ENCODE assay signal across 9 mouse cellular contexts in genomic region chr16:94618543-94618942, GRCm38 (mm10). TPM values are rescaled to one million over a fixed set of nuclear protein-coding genes. Genes with fewer than 3 reads are reported as not detected.
DNase-seq lines count a peak whose midpoint lies in the region; ATAC-seq and TF ChIP-seq lines count a peak whose summit lies in the region.
"Had no signal": no experiment of that assay in that cellular context is flagged by ENCODE, and none has a peak within 500 bp of the region (broad histone marks: within the 10 kb centered on the region; RNA-seq: fewer than 3 reads in every experiment).

No protein-coding gene starts in this region.

- DNase-seq in right cerebral cortex, adult 18-20 months = peak; percentile 60
- no peak for DNase-seq in right cerebral cortex, postnatal 36 days (ENCODE audit: low spot score in 2 of 2)
- DNase-seq in cerebellum, adult 2 months = peak; percentile 72 to 80
- DNase-seq in gastrocnemius, adult 18-20 months (ENCODE audit: low spot score) = peak; percentile 80
- peak; percentile 55 for DNase-seq in left cerebral cortex, adult 11 months (ENCODE audit: low spot score)
- DNase-seq in right cerebral cortex, postnatal 4 days = peak; percentile 22

- peaks cover 8% of the 10 kb centered on the region; the same call in 1 of the 2 replicates for H3K4me1 ChIP-seq in cerebellum, adult 2 months (ENCODE audit: control insufficient read depth, insufficient read depth, low read length)
- no peaks in the 10 kb centered on the region; the same call in 1 of the 2 replicates for H3K4me1 ChIP-seq in hindbrain, embryonic 12.5 days

- ATAC-seq in hindbrain, embryonic 12.5 days (ENCODE audit: low FRiP score) = peak; percentile 68
- ATAC-seq in megakaryocyte, adult 5-6 weeks (ENCODE audit: poor library complexity, severe bottlenecking) = peak; percentile 96

- no peak overlapping the region for H3K4me2 ChIP-seq in hindbrain, embryonic 12.5 days (replicated peaks)
- H3K4me2 ChIP-seq: limb, embryonic 15.5 days had no signal

- peak; percentile 90 for TF ChIP-seq CTCF in cerebellum, adult 2 months (IDR thresholded peaks at IDR 0.05; ENCODE audit: borderline replicate concordance, insufficient read depth, low read depth, low read length)

- no peaks in the 10 kb centered on the region for H3K27me3 ChIP-seq in cerebellum, adult 2 months (ENCODE audit: control insufficient read depth, insufficient read depth, low read length)
- no peaks in the 10 kb centered on the region for H3K27me3 ChIP-seq in hindbrain, embryonic 12.5 days
- H3K27me3 ChIP-seq: limb, embryonic 15.5 days had no signal

- no peak overlapping the region for H3K9ac ChIP-seq in hindbrain, embryonic 12.5 days
- H3K9ac ChIP-seq: limb, embryonic 15.5 days had no signal

- no peaks in the 10 kb centered on the region; the same call in 1 of the 2 replicates for H3K36me3 ChIP-seq in hindbrain, embryonic 12.5 days

- no peak for TF ChIP-seq POLR2A in cerebellum, adult 2 months (IDR thresholded peaks at IDR 0.05; ENCODE audit: borderline replicate concordance, insufficient read depth, low read length)

- 37% methylated on average over 10 of the region's 10 CpGs for WGBS in cerebellum, adult 2 months
- WGBS in hindbrain, embryonic 12.5 days = 53% methylated on average over 10 of the region's 10 CpGs

- H3K4me3 ChIP-seq in cerebellum, adult 2 months (replicated peaks; ENCODE audit: insufficient read depth, low read depth, low read length) = no peak overlapping the region
- no peak overlapping the region for H3K4me3 ChIP-seq in hindbrain, embryonic 12.5 days
- H3K4me3 ChIP-seq: limb, embryonic 15.5 days had no signal

- H3K27ac ChIP-seq in cerebellum, adult 2 months (ENCODE audit: insufficient read depth, low read length) = no peak overlapping the region
- no peak overlapping the region for H3K27ac ChIP-seq in hindbrain, embryonic 12.5 days
- H3K27ac ChIP-seq: limb, embryonic 15.5 days had no signal

- H3K9me3 ChIP-seq in hindbrain, embryonic 12.5 days (replicated peaks) = no peaks in the 10 kb centered on the region
- H3K9me3 ChIP-seq: limb, embryonic 15.5 days had no signal

RNA-seq across cellular contexts. Expression of gene Dyrk1a, which starts 48.7 kb away (rescaled TPM):
- 41.7 and 42.8 TPM in 2 replicates for polyA plus RNA-seq in cerebellum, adult 2 months (2012; rRNA removed)
- total RNA-seq in gastrocnemius, adult 18-20 months (2021) = 100 to 1,000 TPM in 1 of 2 experiments, 10 to 100 TPM in 1; 96.7 to 105 TPM
- polyA plus RNA-seq in hindbrain, embryonic 12.5 days (2016; fragmentation: Nextera tagmentation; extraction: Ambion mirVana) = 9.3 and 9.9 TPM in 2 replicates
- 65.9 and 67.4 TPM in 2 replicates for total RNA-seq in megakaryocyte, adult 5-6 weeks (2015)
- total RNA-seq in megakaryocyte, adult 5-6 weeks (2017) = 62.2 and 66.8 TPM in 2 replicates

Comparison
In these comparisons a context has a peak if more than half of its experiments do, and no peak if none do; other contexts are left out.
1. DNase-seq: peak in right cerebral cortex, adult 18-20 months (single experiment), cerebellum, adult 2 months (2 of 2), gastrocnemius, adult 18-20 months (single experiment), left cerebral cortex, adult 11 months (single experiment) and right cerebral cortex, postnatal 4 days (single experiment); none in right cerebral cortex, postnatal 36 days (0 of 2).